Comparison of ENCODE assay signal across 8 mouse cellular contexts in genomic region chr4:128991500-128992008, GRCm38 (mm10). TPM values are rescaled to one million over a fixed set of nuclear protein-coding genes. Genes with fewer than 3 reads are reported as not detected.
DNase-seq lines count a peak whose midpoint lies in the region; ATAC-seq lines count a peak whose summit lies in the region.

TSS of gene Ak2 (plus strand) at chr4:128991958.

- H3K4me1 ChIP-seq in kidney, embryonic 16.5 days (ENCODE audit: insufficient read depth, low read length): peaks cover 26% of the 10 kb centered on the region
- peaks cover 21% of the 10 kb centered on the region for H3K4me1 ChIP-seq in intestine, embryonic 14.5 days (replicated peaks; ENCODE audit: control insufficient read depth, insufficient read depth, low read length)

- no peak for ATAC-seq in kidney, embryonic 16.5 days (ENCODE audit: low FRiP score, low TSS enrichment)
- no peak for ATAC-seq in intestine, embryonic 14.5 days (replicated peaks; ENCODE audit: low FRiP score, low TSS enrichment, low read depth)
- no peak for ATAC-seq in megakaryocyte progenitor cell, adult 5-6 weeks (replicated peaks; ENCODE audit: poor library complexity)

- no peaks in the 10 kb centered on the region for H3K27me3 ChIP-seq in kidney, embryonic 16.5 days (ENCODE audit: insufficient read depth, low read length)
- no peaks in the 10 kb centered on the region for H3K27me3 ChIP-seq in intestine, embryonic 14.5 days (replicated peaks; ENCODE audit: control insufficient read depth, insufficient read depth, low read length)

- H3K4me3 ChIP-seq in kidney, embryonic 16.5 days (ENCODE audit: low read length): no peak within 1 kb of the TSS
- no peak within 1 kb of the TSS for H3K4me3 ChIP-seq in intestine, embryonic 14.5 days (ENCODE audit: low read depth, low read length)

- no peak within 1 kb of the TSS for H3K9ac ChIP-seq in kidney, embryonic 16.5 days (replicated peaks; ENCODE audit: low read length)
- no peak within 1 kb of the TSS for H3K9ac ChIP-seq in intestine, embryonic 14.5 days (ENCODE audit: low read length)

- H3K9me3 ChIP-seq in kidney, embryonic 16.5 days (ENCODE audit: low read length): no peaks in the 10 kb centered on the region
- no peaks in the 10 kb centered on the region for H3K9me3 ChIP-seq in intestine, embryonic 14.5 days (ENCODE audit: control insufficient read depth, low read length)

- 92% methylated on average over 9 of the region's 9 CpGs for WGBS in kidney, embryonic 16.5 days
- 91% methylated on average over 9 of the region's 9 CpGs for WGBS in intestine, embryonic 14.5 days

- H3K4me2 ChIP-seq in kidney, embryonic 16.5 days (replicated peaks; ENCODE audit: low read depth, low read length): no peak within 1 kb of the TSS
- H3K4me2 ChIP-seq in intestine, embryonic 14.5 days (ENCODE audit: low read length): peak within 1 kb of the TSS; percentile 5; the same call in 1 of the 2 replicates

- H3K36me3 ChIP-seq in kidney, embryonic 16.5 days (ENCODE audit: insufficient read depth, low read length): no peaks in the 10 kb centered on the region; the same call in 1 of the 2 replicates
- peaks cover 3% of the 10 kb centered on the region; the same call in 1 of the 2 replicates for H3K36me3 ChIP-seq in intestine, embryonic 14.5 days (ENCODE audit: control insufficient read depth, insufficient read depth, low read length)

- no peak for DNase-seq in kidney, adult 11 months
- no peak for DNase-seq in adrenal gland, postnatal 14 days
- no peak for DNase-seq in gastrocnemius, postnatal 10 days
- DNase-seq in intestine, embryonic 14.5 days (ENCODE audit: low spot score): no peak
- no peak for DNase-seq in right cerebral cortex, adult 18-20 months
- DNase-seq in cerebellum, postnatal 14 days: no peak

- H3K27ac ChIP-seq in kidney, embryonic 16.5 days (ENCODE audit: low read length): no peak within 1 kb of the TSS
- H3K27ac ChIP-seq in intestine, embryonic 14.5 days (ENCODE audit: low read depth): no peak within 1 kb of the TSS

RNA-seq across cellular contexts. Expression of gene Ak2, which starts in this region (rescaled TPM):
- polyA plus RNA-seq in kidney, embryonic 16.5 days (2015; fragmentation: Nextera tagmentation; extraction: Ambion mirVana): 226 and 238 TPM in 2 replicates
- total RNA-seq in adrenal gland, postnatal 14 days (2021): 175 and 204 TPM in 2 replicates
- total RNA-seq in gastrocnemius, postnatal 10 days (2021): 10 to 100 TPM; 47.7 to 55.3 TPM
- polyA plus RNA-seq in intestine, embryonic 14.5 days (2014; fragmentation: Nextera tagmentation; extraction: Ambion mirVana): 183 and 184 TPM in 2 replicates
- 97.7 and 107 TPM in 2 replicates for total RNA-seq in megakaryocyte progenitor cell, adult 5-6 weeks (2015)
- 165 and 176 TPM in 2 replicates for total RNA-seq in megakaryocyte progenitor cell, adult 5-6 weeks (2017)
